Mouse (Mus musculus) forebrain, embryonic 11.5 days (tissue): ENCODE data around the gene Tm6sf2. TPM values are rescaled to one million over a fixed set of nuclear protein-coding genes. Genes with fewer than 3 reads are reported as not detected.
A peak's percentile ranks its signal among the peaks of the same experiment; 100 is the strongest.

Experiments
- ATAC-seq: fragments of 200-750 bp; cut with Nextera tagmentation; replicated peaks from 2 replicates; pipeline ENCODE4 v1.8.0; 2017; ENCODE audit warnings: moderate TSS enrichment; ENCODE audit not compliant: low FRiP score
- DNase-seq: peaks from one replicate; pipeline ENCODE4 v3.0.0-alpha.2; 2017; ENCODE audit warnings: low spot score
- H3K27ac ChIP-seq: fragments of 300-500 bp; sonication (generic); 2 replicates; pipeline ENCODE4 v1.5.1; 2014; ENCODE audit warnings: low read depth, low read length
- H3K27me3 ChIP-seq: fragments of 300-500 bp; sonication (generic); 2 replicates; pipeline ENCODE4 v1.6.1; 2014; ENCODE audit warnings: mild to moderate bottlenecking, low read length, mixed read lengths; ENCODE audit not compliant: control insufficient read depth, insufficient read depth
- H3K36me3 ChIP-seq: fragments of 300-500 bp; sonication (generic); 2 replicates; pipeline ENCODE4 v1.6.1; 2014; ENCODE audit warnings: mild to moderate bottlenecking, low read length, moderate library complexity, mixed read lengths; ENCODE audit not compliant: control insufficient read depth, insufficient read depth
- H3K4me1 ChIP-seq: fragments of 300-500 bp; sonication (generic); replicated peaks from 2 replicates; pipeline ENCODE4 v1.6.1; 2014; ENCODE audit warnings: low read length, mixed read lengths; ENCODE audit not compliant: control insufficient read depth, insufficient read depth
- H3K4me2 ChIP-seq: fragments of 300-500 bp; sonication (generic); 2 replicates; pipeline ENCODE4 v1.6.1; 2014; ENCODE audit warnings: low read depth, mild to moderate bottlenecking, low read length, moderate library complexity, mixed read lengths; ENCODE audit not compliant: severe bottlenecking
- H3K4me3 ChIP-seq: fragments of 300-500 bp; sonication (generic); 2 replicates; pipeline ENCODE4 v1.5.1; 2014; ENCODE audit warnings: low read depth, low read length
- H3K9ac ChIP-seq: fragments of 300-500 bp; sonication (generic); 2 replicates; pipeline ENCODE4 v1.6.1; 2014; ENCODE audit warnings: low read length
- H3K9me3 ChIP-seq: fragments of 300-500 bp; sonication (generic); 2 replicates; pipeline ENCODE4 v1.6.1; 2016; ENCODE audit warnings: low read length, mixed read lengths; ENCODE audit not compliant: control insufficient read depth
- WGBS: fragments of 180-500 bp; shearing (Covaris S2); extraction: QIAGEN DNeasy Blood & Tissue Kit; methylation state at CpG from one replicate; pipeline ENCODE4 v1.1.7; 2014; 5-methylcytosine and 5-hydroxymethylcytosine counted together
- polyA plus RNA-seq: library from polyadenylated mRNA; unstranded; fragments of >200 nt; fragmentation: Nextera tagmentation; extraction: Ambion mirVana; gene quantifications from 2 replicates; pipeline ENCODE4 v1.2.1, GENCODE M21; 2014

Gene Tm6sf2
- polyA plus RNA-seq, 1 experiment from 2014 or later, result 0.76 TPM

DNA sequence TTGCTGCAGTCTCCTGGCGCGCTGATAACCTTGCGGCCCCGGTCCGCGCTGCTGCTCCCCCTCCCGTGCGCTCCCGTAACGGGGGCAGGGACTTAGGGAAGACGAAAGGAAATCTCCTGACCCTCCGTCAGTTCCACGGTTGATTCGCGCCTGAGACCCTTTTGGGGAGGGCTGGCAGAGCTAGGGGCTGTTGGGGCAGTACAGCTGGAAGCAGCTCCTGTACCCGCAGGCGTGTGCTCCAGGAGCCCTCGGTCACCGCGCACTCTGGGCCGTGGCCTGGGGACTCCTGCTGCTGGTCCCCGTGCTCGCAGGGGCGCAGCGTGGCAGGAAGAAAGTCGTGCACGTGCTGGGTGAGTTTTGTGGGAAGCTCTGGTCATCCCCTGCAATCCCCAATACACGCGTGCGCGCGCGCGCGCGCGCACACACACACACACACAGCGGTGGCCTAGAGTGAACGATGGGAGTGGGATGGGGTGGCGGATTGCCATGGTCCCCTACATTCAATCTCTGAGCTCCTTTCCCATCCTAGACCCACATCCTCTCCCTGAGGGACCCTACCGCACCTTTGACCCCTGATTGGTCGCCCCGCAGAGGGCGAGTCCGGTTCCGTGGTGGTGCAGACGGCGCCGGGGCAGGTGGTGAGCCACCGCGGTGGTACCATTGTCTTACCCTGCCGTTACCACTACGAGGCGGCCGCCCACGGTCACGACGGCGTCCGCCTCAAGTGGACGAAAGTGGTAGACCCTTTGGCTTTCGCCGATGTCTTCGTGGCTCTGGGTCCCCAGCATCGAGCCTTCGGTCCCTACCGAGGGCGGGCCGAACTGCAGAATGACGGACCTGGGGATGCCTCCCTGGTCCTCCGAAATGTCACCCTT, 11.7 kb downstream of the Tm6sf2 start:
- WGBS, result 2% methylated on average over 71 of the region's 71 CpGs
- H3K4me3 ChIP-seq, result peak overlapping the region; percentile 36
- H3K9me3 ChIP-seq, result no peaks in the 10 kb centered on the region
- peak; percentile 60 for DNase-seq
- peaks cover 68% of the 10 kb centered on the region for H3K27me3 ChIP-seq
- H3K36me3 ChIP-seq, result no peaks in the 10 kb centered on the region
- H3K27ac ChIP-seq, result no peak overlapping the region
- 0 out of 2 replicates have a peak overlapping the region, but pooled peaks have one; percentile 37 for H3K9ac ChIP-seq
- no peak for ATAC-seq
- peaks cover 15% of the 10 kb centered on the region; the same call in 1 of the 2 replicates for H3K4me1 ChIP-seq
- H3K4me2 ChIP-seq, result peak overlapping the region; percentile 60

- Histone ChIP-seq H3K27me3 (peaks cover 74% of the 10 kb centered on the region), H3K4me1 (peaks cover 17% of the 10 kb centered on the region; the same call in 1 of the 2 replicates), H3K9me3 (no peaks in the 10 kb centered on the region), H3K9ac (no peak overlapping the region), H3K36me3 (no peaks in the 10 kb centered on the region), H3K27ac (no peak overlapping the region), H3K4me2 (no peak overlapping the region), H3K4me3 (no peak overlapping the region)
- no peak for DNase-seq
- ATAC-seq, result no peak
- WGBS, result 46% methylated on average over 1 of the region's 1 CpGs
Measured at GRCm38 (mm10) chr8:70086151-70086550, 13.4 kb downstream of the Tm6sf2 start.

- Histone ChIP-seq H3K9ac (no peak overlapping the region; the same call in 1 of the 2 replicates), H3K4me3 (no peak overlapping the region), H3K27me3 (peaks cover 74% of the 10 kb centered on the region), H3K4me2 (no peak overlapping the region), H3K36me3 (no peaks in the 10 kb centered on the region), H3K27ac (no peak overlapping the region), H3K9me3 (no peaks in the 10 kb centered on the region), H3K4me1 (peaks cover 17% of the 10 kb centered on the region; the same call in 1 of the 2 replicates)
- whole genome bisulfite sequencing, result 4% methylated on average over 7 of the region's 7 CpGs
- no peak for ATAC-seq
- DNase-seq, result no peak
Measured at GRCm38 (mm10) chr8:70087237-70087636, 14.5 kb downstream of the Tm6sf2 start.

- Histone ChIP-seq H3K27ac (no peak overlapping the region), H3K4me3 (peak overlapping the region; percentile 36), H3K9ac (peak overlapping the region; percentile 40), H3K9me3 (no peaks in the 10 kb centered on the region), H3K4me1 (peaks cover 17% of the 10 kb centered on the region; the same call in 1 of the 2 replicates), H3K36me3 (no peaks in the 10 kb centered on the region), H3K4me2 (peak overlapping the region; percentile 83), H3K27me3 (peaks cover 69% of the 10 kb centered on the region)
- 4% methylated on average over 56 of the region's 56 CpGs for WGBS
- ATAC-seq, result peak; percentile 76
- DNase-seq, result peak; percentile 85
Measured at GRCm38 (mm10) chr8:70087836-70088650, 15.3 kb downstream of the Tm6sf2 start.

GRCm38 (mm10) chr8:70089296-70089960, 16.7 kb downstream of the Tm6sf2 start:
- DNase-seq (no peak), ATAC-seq (no peak)
- H3K9me3 ChIP-seq, result no peaks in the 10 kb centered on the region
- no peak overlapping the region for H3K9ac ChIP-seq
- peaks cover 8% of the 10 kb centered on the region; the same call in 1 of the 2 replicates for H3K4me1 ChIP-seq
- WGBS, result 55% methylated on average over 9 of the region's 9 CpGs
- H3K4me2 ChIP-seq, result no peak overlapping the region
- no peak overlapping the region for H3K27ac ChIP-seq
- H3K27me3 ChIP-seq, result peaks cover 55% of the 10 kb centered on the region
- no peak overlapping the region for H3K4me3 ChIP-seq
- no peaks in the 10 kb centered on the region for H3K36me3 ChIP-seq

DNA sequence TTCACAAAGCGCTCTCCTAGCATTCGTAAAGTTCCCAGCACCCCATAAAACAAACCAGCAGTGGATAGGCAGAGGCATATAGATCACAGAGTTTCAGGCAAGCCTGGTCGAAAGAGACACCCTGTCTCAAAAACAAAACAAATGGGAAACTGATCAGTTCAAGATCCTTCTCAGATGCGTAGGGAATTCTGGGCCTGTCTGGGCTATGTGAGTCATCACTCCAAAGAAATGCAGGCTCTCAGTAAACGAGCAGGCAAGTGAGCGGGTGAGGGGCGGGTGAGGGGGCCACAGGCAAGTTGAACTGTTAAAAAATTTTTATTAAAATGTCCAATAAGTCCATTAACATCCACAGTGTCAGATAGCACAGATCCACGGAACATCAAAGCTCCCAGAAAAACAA, 20.1 kb downstream of the Tm6sf2 start:
- Histone ChIP-seq H3K9ac (no peak overlapping the region), H3K4me3 (no peak overlapping the region), H3K27me3 (peaks cover 22% of the 10 kb centered on the region), H3K4me2 (no peak overlapping the region), H3K9me3 (no peaks in the 10 kb centered on the region; the same call in 1 of the 2 replicates), H3K4me1 (peaks cover 6% of the 10 kb centered on the region; the same call in 1 of the 2 replicates), H3K27ac (no peak overlapping the region), H3K36me3 (peaks cover 1% of the 10 kb centered on the region)
- no peak for ATAC-seq
- DNase-seq, result no peak
- WGBS, result 64% methylated on average over 8 of the region's 8 CpGs

DNA sequence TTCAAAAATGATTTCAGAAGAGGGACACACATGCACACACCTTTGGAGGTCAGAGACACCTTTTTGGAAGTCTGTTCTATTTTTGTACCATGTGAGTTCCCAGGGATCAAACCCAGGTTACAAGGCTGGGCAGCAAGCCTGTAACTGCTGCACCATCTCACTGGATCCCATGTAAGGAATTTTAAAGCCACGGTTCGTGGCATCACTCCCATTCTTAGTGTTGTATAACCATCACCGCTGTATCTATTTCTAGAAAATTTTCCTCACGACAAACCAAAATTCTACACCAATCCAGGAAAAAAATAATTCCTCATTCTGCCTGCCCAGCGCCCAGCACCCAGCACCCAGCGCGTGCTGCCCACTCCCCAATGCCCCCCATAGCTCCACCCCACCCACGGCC, 26.6 kb downstream of the Tm6sf2 start:
- H3K4me2 ChIP-seq, result no peak overlapping the region
- no peak for DNase-seq
- peaks cover 7% of the 10 kb centered on the region for H3K36me3 ChIP-seq
- no peak overlapping the region for H3K9ac ChIP-seq
- H3K9me3 ChIP-seq, result peaks cover 3% of the 10 kb centered on the region; the same call in 1 of the 2 replicates
- H3K4me3 ChIP-seq, result no peak overlapping the region
- ATAC-seq, result no peak
- 79% methylated on average over 8 of the region's 8 CpGs for WGBS
- no peak overlapping the region for H3K27ac ChIP-seq
- no peaks in the 10 kb centered on the region for H3K4me1 ChIP-seq
- H3K27me3 ChIP-seq, result no peaks in the 10 kb centered on the region

DNA sequence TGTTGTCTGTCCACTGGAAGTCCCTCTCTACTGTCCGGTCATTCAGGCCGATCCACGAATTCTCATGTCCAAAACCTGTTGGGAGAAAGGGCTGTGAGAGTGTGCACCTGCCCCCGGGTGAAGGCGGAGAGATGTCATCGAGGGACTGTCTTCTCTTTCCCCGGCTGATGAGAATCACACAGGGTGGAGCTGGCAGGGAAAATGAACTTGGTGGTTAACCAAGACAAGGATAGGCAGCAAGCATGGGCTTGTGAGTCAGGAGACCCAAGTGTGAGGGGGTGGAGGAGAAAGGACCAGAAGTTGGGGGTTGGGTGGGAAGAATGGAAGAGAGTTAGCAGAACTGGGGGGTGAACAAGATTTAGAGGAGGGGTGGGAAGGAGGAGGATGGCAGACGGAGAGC, 27.5 kb downstream of the Tm6sf2 start:
- no peak overlapping the region for H3K4me3 ChIP-seq
- ATAC-seq, result no peak

More for the DNA sequence above, 27.5 kb downstream of the Tm6sf2 start:
- peaks cover 7% of the 10 kb centered on the region for H3K36me3 ChIP-seq
- no peaks in the 10 kb centered on the region for H3K27me3 ChIP-seq
- peaks cover 3% of the 10 kb centered on the region; the same call in 1 of the 2 replicates for H3K9me3 ChIP-seq
- no peak overlapping the region for H3K27ac ChIP-seq
- H3K4me1 ChIP-seq, result no peaks in the 10 kb centered on the region
- H3K9ac ChIP-seq, result no peak overlapping the region
- 88% methylated on average over 8 of the region's 8 CpGs for WGBS
- no peak for DNase-seq
- no peak overlapping the region for H3K4me2 ChIP-seq
